Mouse (Mus musculus) adrenal gland, postnatal 0 days (tissue): ENCODE results near the gene Filip1. TPM values are rescaled to one million over a fixed set of nuclear protein-coding genes. Genes with fewer than 3 reads are reported as not detected.

Source experiments
- polyA plus RNA-seq: library from polyadenylated mRNA; unstranded; fragments of >200 nt; fragmentation: Nextera tagmentation; extraction: Ambion mirVana; gene quantifications from 2 replicates; pipeline ENCODE4 v1.2.1, GENCODE M21; 2015

The Filip1 gene
- polyA plus RNA-seq = 10.4 and 21.3 TPM in 2 replicates

GRCm38 (mm10) chr9:80012751-80013150 is at the start of gene Filip1:
Gene Filip1, minus strand, starts transcription at chr9:80012851.

DNA sequence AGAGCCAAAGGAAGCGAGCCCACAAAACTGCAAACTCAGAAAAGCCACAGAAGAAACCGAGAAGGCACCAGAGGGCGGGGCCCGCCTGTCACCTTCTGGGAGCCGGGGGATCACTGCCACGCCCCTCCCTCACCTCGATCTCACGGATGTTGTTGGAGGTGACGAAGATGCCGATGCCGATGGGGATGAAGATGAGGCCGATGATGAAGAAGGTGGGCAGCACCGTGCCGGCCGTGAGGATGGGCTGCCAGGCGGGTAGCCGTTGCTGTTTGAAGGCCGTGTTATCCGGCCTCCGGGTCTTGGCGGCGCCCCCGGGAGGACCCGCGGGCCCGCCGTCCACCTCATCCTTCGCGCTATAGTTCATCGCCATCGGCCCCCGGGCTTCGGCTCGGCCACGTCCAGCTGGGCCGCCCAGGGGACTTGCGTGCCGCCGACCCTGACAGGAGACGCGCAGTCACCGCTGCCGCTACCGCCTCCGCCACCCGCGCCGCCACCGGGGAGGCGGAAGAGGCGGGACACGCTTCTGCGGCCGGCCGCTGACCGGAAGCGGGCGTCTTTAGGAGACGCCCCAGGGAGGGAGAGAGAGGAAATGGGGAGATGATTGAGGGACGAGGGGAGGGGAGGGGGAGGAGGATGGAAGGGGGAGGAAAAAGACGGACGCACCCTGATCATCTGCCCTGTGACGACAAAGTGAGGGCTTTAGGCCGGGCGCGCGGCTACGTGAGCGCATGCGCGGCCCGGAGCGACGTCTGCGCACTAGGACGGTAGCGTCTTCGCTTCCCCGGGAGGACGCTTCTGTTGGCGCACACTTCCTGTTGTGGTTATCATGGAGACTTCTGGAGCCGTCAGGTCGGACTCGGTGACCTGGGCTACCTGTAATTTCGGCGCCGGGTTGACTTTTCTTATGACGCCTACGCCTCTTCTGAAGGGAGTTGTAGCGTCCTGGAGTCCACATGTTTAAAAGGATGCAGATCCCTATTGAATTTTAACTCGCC is 219.5 kb downstream of the Filip1 start, which contains the start of gene Tmem30a:
Tmem30a (minus strand) TSS at position 667 of the 995 bp plus-strand sequence.

Other genes starting within 250 kb of the Filip1 start
- 81.2 and 92.7 TPM in 2 replicates for gene Tmem30a, start 219.3 kb downstream of the Filip1 start, polyA plus RNA-seq
- 42.5 and 49.5 TPM in 2 replicates for gene Senp6, start 54.1 kb upstream of the Filip1 start, polyA plus RNA-seq
- 3.9 and 12.0 TPM in 2 replicates for gene Myo6, start 152.2 kb upstream of the Filip1 start, polyA plus RNA-seq